Mouse (Mus musculus) liver, embryonic 14.5 days (tissue): ENCODE measurements at regions not wholly inside any gene's neighbourhood (a gene's known extent, or its start where the extent isn't known, plus 50 kb on each side); places are given as distances from the start of the nearest gene placed in this dataset.

ENCODE experiments used
- ATAC-seq: fragments of 200-750 bp; cut with Nextera tagmentation; 2 replicates; pipeline ENCODE4 v1.8.0; 2017; ENCODE audit warnings: moderate number of reproducible peaks, mild to moderate bottlenecking, moderate library complexity; ENCODE audit not compliant: insufficient read depth
- DNase-seq, 3 experiments: peaks; one replicate each; pipeline ENCODE4 v3.0.0-alpha.2; 2012 to 2013; ENCODE audit warnings: low read depth in 3 of 3, low spot score in 3 of 3
- H3K27ac ChIP-seq: fragments of 300-500 bp; sonication (generic); 2 replicates; pipeline ENCODE4 v1.5.1; 2014; ENCODE audit warnings: moderate library complexity, mild to moderate bottlenecking, control low read depth, inconsistent platforms
- H3K27me3 ChIP-seq: fragments of 300-500 bp; sonication (generic); 2 replicates; pipeline ENCODE4 v1.6.1; 2014; ENCODE audit warnings: mild to moderate bottlenecking, low read length, moderate library complexity; ENCODE audit not compliant: control insufficient read depth, insufficient read depth
- H3K36me3 ChIP-seq: fragments of 300-500 bp; sonication (generic); replicated peaks from 2 replicates; pipeline ENCODE4 v1.6.1; 2014; ENCODE audit warnings: low read depth; ENCODE audit not compliant: control insufficient read depth, insufficient read depth
- H3K4me1 ChIP-seq, 2 experiments: fragments of 200-500 bp in 1 of 2; fragments of 300-500 bp in 1 of 2; sonication (generic) in 1 of 2; replicated peaks; 2 replicates each; pipeline ENCODE4 v1.6.1; 2012 to 2014; ENCODE audit warnings: antibody characterized with exemption in 1 of 2, inconsistent platforms in 1 of 2, low read length in 1 of 2; ENCODE audit not compliant: control insufficient read depth in 2 of 2, insufficient read depth in 2 of 2
- H3K4me2 ChIP-seq: fragments of 300-500 bp; sonication (generic); 2 replicates; pipeline ENCODE4 v1.6.1; 2014; ENCODE audit warnings: low read depth, mild to moderate bottlenecking, control low read depth, moderate library complexity
- H3K4me3 ChIP-seq, 2 experiments: fragments of 200-500 bp in 1 of 2; fragments of 300-500 bp in 1 of 2; sonication (generic) in 1 of 2; 2 replicates each; pipeline ENCODE4 v1.5.1; 2012 to 2014; ENCODE audit warnings: low read depth in 2 of 2, low read length in 2 of 2, mild to moderate bottlenecking in 2 of 2, control low read depth in 1 of 2, inconsistent platforms in 1 of 2, moderate library complexity in 1 of 2; ENCODE audit not compliant: insufficient read depth in 1 of 2
- H3K9ac ChIP-seq: fragments of 300-500 bp; sonication (generic); replicated peaks from 2 replicates; pipeline ENCODE4 v1.6.1; 2014; ENCODE audit warnings: mild to moderate bottlenecking, control low read depth, moderate library complexity
- H3K9me3 ChIP-seq: fragments of 300-500 bp; sonication (generic); 2 replicates; pipeline ENCODE4 v1.6.1; 2016; ENCODE audit warnings: low read length, mixed read lengths; ENCODE audit not compliant: control insufficient read depth
- CTCF ChIP-seq: IDR thresholded peaks from 2 replicates; pipeline ENCODE4 v1.5.1; 2016; ENCODE audit warnings: antibody characterized with exemption, low read depth, control low read depth
- EP300 ChIP-seq: IDR thresholded peaks from 2 replicates; pipeline ENCODE4 v1.6.1; 2016; ENCODE audit warnings: antibody characterized with exemption, low read depth
- WGBS: fragments of 180-500 bp; shearing (Covaris S2); extraction: QIAGEN DNeasy Blood & Tissue Kit; methylation state at CpG from one replicate; pipeline ENCODE4 v1.1.7; 2014; ENCODE audit not compliant: insufficient replicate concordance; 5-methylcytosine and 5-hydroxymethylcytosine counted together

- Histone ChIP-seq H3K4me3 (no peak overlapping the region), H3K4me2 (no peak overlapping the region), H3K36me3 (no peaks in the 10 kb centered on the region), H3K27ac (no peak overlapping the region), H3K9ac (no peak overlapping the region), H3K4me1 (peaks cover 0 to 11% of the 10 kb centered on the region in 2 experiments; a peak in 2 of 4 replicates), H3K27me3 (no peaks in the 10 kb centered on the region), H3K9me3 (no peaks in the 10 kb centered on the region)
- DNase-seq, result no peak
- no peak for ATAC-seq
- 24% methylated on average over 3 of the region's 3 CpGs for WGBS
- no peak for TF ChIP-seq EP300
- TF ChIP-seq CTCF, result no peak
Measured at GRCm38 (mm10) chr11:64187007-64187406, 107.7 kb upstream of the Cox10 start.

DNA sequence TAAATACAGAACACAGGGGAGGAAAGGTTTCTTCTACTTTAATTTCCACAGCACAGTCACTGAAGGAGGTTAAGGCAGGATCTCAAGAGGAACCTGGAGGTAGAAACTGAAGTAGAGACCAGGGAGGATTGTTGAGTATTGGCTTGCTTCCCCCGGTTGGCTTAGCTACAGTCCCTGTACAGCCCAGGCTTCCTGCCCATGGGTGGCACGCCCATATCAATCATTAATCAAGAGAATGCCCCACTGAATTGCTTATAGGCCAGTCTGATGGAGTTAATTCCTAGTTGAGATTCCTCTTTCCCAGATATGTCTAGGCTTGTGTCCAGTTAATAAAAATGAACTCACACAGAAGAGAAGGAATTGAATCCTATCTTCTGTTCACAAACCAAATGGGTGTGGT lies 107.3 kb upstream of the Cox10 start:
- H3K27me3 ChIP-seq, result no peaks in the 10 kb centered on the region
- H3K9ac ChIP-seq, result no peak overlapping the region
- no peak overlapping the region for H3K4me3 ChIP-seq
- TF ChIP-seq CTCF, result no peak
- TF ChIP-seq EP300, result no peak
- ATAC-seq (no peak), DNase-seq (no peak)
- no peaks in the 10 kb centered on the region for H3K9me3 ChIP-seq
- WGBS, result 41% methylated on average over 2 of the region's 2 CpGs
- H3K4me1 ChIP-seq, result peaks cover 0 to 13% of the 10 kb centered on the region in 2 experiments; a peak in 2 of 4 replicates
- H3K4me2 ChIP-seq, result no peak overlapping the region
- H3K27ac ChIP-seq, result no peak overlapping the region
- H3K36me3 ChIP-seq, result no peaks in the 10 kb centered on the region

DNA sequence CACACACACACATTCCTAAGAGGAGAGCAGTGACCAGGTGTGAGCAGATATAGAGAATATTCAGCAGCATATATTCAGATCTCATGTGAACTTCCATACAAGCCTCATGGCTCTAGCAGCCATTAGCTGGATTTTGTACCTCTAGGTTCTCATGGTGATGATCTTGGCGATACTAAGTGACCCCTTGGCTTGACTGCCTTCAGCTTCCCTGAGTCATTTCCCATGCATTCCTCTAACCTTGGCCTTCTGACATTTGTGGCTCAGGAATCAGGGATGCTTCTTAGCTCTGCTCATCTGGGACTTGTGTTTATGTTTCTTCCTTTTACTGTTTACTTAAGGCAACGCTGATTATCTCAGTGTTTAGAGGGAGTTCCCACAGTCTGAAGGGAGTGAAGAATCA lies 100.8 kb upstream of the Cox10 start:
- Histone ChIP-seq H3K36me3 (no peaks in the 10 kb centered on the region), H3K9me3 (no peaks in the 10 kb centered on the region), H3K4me3 (no peak overlapping the region), H3K4me1 (0 out of 4 replicates have a peak, but pooled peaks cover 0 to 2% of the 10 kb centered on the region in 2 experiments), H3K9ac (no peak overlapping the region), H3K27ac (no peak overlapping the region), H3K4me2 (no peak overlapping the region), H3K27me3 (no peaks in the 10 kb centered on the region)
- ATAC-seq, result no peak
- DNase-seq, result no peak
- 26% methylated on average over 2 of the region's 2 CpGs for WGBS
- TF ChIP-seq CTCF, result no peak
- no peak for TF ChIP-seq EP300

DNA sequence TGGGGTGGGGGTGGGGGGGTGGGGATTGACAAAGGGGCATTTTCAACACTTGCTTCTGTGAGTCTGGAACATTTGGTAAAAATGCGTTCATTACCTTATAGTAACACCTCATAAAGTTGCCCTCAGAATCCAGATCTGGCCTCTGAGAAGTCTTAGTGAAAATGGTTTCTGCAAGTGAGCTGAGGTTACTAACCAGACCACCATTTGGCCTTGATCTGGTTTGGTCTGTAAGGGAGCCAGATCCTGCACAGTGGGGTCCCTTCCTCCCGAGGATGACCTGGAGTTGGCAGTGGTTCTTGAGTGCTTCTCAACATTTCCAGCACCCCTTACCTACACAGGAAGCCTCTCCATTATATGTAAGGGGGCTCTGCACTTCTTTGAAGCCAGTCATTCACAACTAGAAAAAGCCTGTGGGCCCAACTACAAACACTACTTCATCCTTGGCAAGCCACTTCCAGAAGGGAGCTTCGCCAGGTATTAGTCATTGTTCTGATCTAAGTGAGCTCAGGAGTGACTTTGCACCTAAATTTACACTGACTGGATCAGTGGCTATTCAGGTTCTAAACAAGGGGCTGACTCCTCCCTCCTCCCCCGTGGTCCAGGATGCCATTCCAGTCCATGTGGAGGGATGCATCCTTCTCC lies 94.3 kb upstream of the Cox10 start:
- H3K9me3 ChIP-seq, result no peaks in the 10 kb centered on the region
- no peak overlapping the region for H3K4me2 ChIP-seq
- ATAC-seq (no peak), DNase-seq (no peak)
- no peak overlapping the region for H3K4me3 ChIP-seq
- H3K27me3 ChIP-seq, result no peaks in the 10 kb centered on the region
- no peak overlapping the region for H3K9ac ChIP-seq
- no peak overlapping the region for H3K27ac ChIP-seq
- H3K36me3 ChIP-seq, result no peaks in the 10 kb centered on the region
- TF ChIP-seq CTCF (no peak), EP300 (no peak)
- H3K4me1 ChIP-seq, result no peaks in the 10 kb centered on the region
- 42% methylated on average over 4 of the region's 4 CpGs for WGBS

GRCm38 (mm10) chr11:64172926-64173325 lies 93.7 kb upstream of the Cox10 start:
- Histone ChIP-seq H3K4me3 (no peak overlapping the region), H3K4me2 (no peak overlapping the region), H3K9ac (no peak overlapping the region), H3K9me3 (no peaks in the 10 kb centered on the region), H3K27ac (no peak overlapping the region), H3K36me3 (no peaks in the 10 kb centered on the region), H3K27me3 (no peaks in the 10 kb centered on the region), H3K4me1 (no peaks in the 10 kb centered on the region)
- TF ChIP-seq EP300, result no peak
- TF ChIP-seq CTCF, result no peak
- no peak for DNase-seq
- WGBS, result 59% methylated on average over 5 of the region's 5 CpGs
- no peak for ATAC-seq
